Mouse (Mus musculus): ENCODE data around the gene A530032D15Rik. TPM values are rescaled to one million over a fixed set of nuclear protein-coding genes. Genes with fewer than 3 reads are reported as not detected.
"Not testable (repeated sequence)": the region's sequence is repeated elsewhere in the genome, so short reads cannot be mapped to it uniquely, and the experiment has no call there.

A530032D15Rik gene
- total RNA-seq (2021) = 1 to 10 TPM in 1 of 2 experiments, under 1 TPM in 1; 0.99 to 1.1 TPM
- long read RNA-seq, experiment 1 = 0 reads
- long read RNA-seq, experiment 2 = 0 reads

GRCm38 (mm10) chr1:85109753-85110152 is at the start of gene A530032D15Rik:
Gene A530032D15Rik (minus strand): TSS chr1:85109853.
- DNase-seq (ENCODE audit: low spot score in 2 of 2) = not testable (repeated sequence)

- not testable (repeated sequence) for DNase-seq (ENCODE audit: low spot score in 2 of 2)
Observed at GRCm38 (mm10) chr1:85155151-85155550, 45.5 kb upstream of the A530032D15Rik start.

GRCm38 (mm10) chr1:85133671-85134070 is 24.0 kb upstream of the A530032D15Rik start:
- DNase-seq (ENCODE audit: low spot score in 2 of 2) = not testable (repeated sequence)

GRCm38 (mm10) chr1:85121841-85122240 is 12.2 kb upstream of the A530032D15Rik start:
- not testable (repeated sequence) for DNase-seq (ENCODE audit: low spot score in 2 of 2)

GRCm38 (mm10) chr1:85118341-85118740 is 8.7 kb upstream of the A530032D15Rik start:
- DNase-seq (ENCODE audit: low spot score in 2 of 2) = not testable (repeated sequence)

GRCm38 (mm10) chr1:85117537-85117936 is 7.9 kb upstream of the A530032D15Rik start:
- DNase-seq (ENCODE audit: low spot score in 2 of 2) = not testable (repeated sequence)

- DNase-seq (ENCODE audit: low spot score in 2 of 2) = peak; percentile 55 to 69
Observed at GRCm38 (mm10) chr1:85114666-85115402, 5.2 kb upstream of the A530032D15Rik start.

- DNase-seq (ENCODE audit: low spot score in 2 of 2) = peak in 1 of 2 experiments; percentile 7
Observed at GRCm38 (mm10) chr1:85114078-85114477, 4.4 kb upstream of the A530032D15Rik start.

- DNase-seq (ENCODE audit: low spot score in 2 of 2) = not testable (repeated sequence)
Observed at GRCm38 (mm10) chr1:85112889-85113288, 3.2 kb upstream of the A530032D15Rik start.

- DNase-seq (ENCODE audit: low spot score in 2 of 2) = not testable (repeated sequence)
Observed at GRCm38 (mm10) chr1:85112266-85112665, 2.6 kb upstream of the A530032D15Rik start.

GRCm38 (mm10) chr1:85111572-85111971 is 1.9 kb upstream of the A530032D15Rik start:
- not testable (repeated sequence) for DNase-seq (ENCODE audit: low spot score in 2 of 2)

- DNase-seq (ENCODE audit: low spot score in 2 of 2) = not testable (repeated sequence)
Observed at GRCm38 (mm10) chr1:85110876-85111275, 1.2 kb upstream of the A530032D15Rik start.

GRCm38 (mm10) chr1:85106013-85106412 is 3.6 kb downstream of the A530032D15Rik start:
- DNase-seq (ENCODE audit: low spot score in 2 of 2) = not testable (repeated sequence)

- DNase-seq (ENCODE audit: low spot score in 2 of 2) = not testable (repeated sequence)
Observed at GRCm38 (mm10) chr1:85105336-85105735, 4.3 kb downstream of the A530032D15Rik start.

GRCm38 (mm10) chr1:85101754-85102153 is 7.9 kb downstream of the A530032D15Rik start:
- DNase-seq (ENCODE audit: low spot score in 2 of 2) = not testable (repeated sequence)

- DNase-seq (ENCODE audit: low spot score in 2 of 2) = not testable (repeated sequence)
Observed at GRCm38 (mm10) chr1:85099864-85100263, 9.8 kb downstream of the A530032D15Rik start, which contains the start of gene Gm10553. Gene Gm10553 (plus strand): TSS chr1:85100164.

GRCm38 (mm10) chr1:85099081-85099480 is 10.6 kb downstream of the A530032D15Rik start:
- not testable (repeated sequence) for DNase-seq (ENCODE audit: low spot score in 2 of 2)

- DNase-seq (ENCODE audit: low spot score in 2 of 2) = not testable (repeated sequence)
Observed at GRCm38 (mm10) chr1:85093011-85093572, 16.6 kb downstream of the A530032D15Rik start.

- DNase-seq (ENCODE audit: low spot score in 2 of 2) = not testable (repeated sequence)
Observed at GRCm38 (mm10) chr1:85092169-85092568, 17.5 kb downstream of the A530032D15Rik start.

- not testable (repeated sequence) for DNase-seq (ENCODE audit: low spot score in 2 of 2)
Observed at GRCm38 (mm10) chr1:85086211-85086610, 23.4 kb downstream of the A530032D15Rik start.

GRCm38 (mm10) chr1:85084803-85085202 is 24.9 kb downstream of the A530032D15Rik start:
- not testable (repeated sequence) for DNase-seq (ENCODE audit: low spot score in 2 of 2)

- not testable (repeated sequence) for DNase-seq (ENCODE audit: low spot score in 2 of 2)
Observed at GRCm38 (mm10) chr1:85073099-85073498, 36.6 kb downstream of the A530032D15Rik start.

Data from adrenal gland, adult 18-20 months (tissue).